Mouse (Mus musculus) lung, adult 2 months (tissue): Measurements from ENCODE around the gene Rpl31.
A peak's percentile ranks its signal among the peaks of the same experiment; 100 is the strongest.

Source experiments
- CTCF ChIP-seq: fragments of 200-500 bp; IDR thresholded peaks from 2 replicates; pipeline ENCODE4 v1.5.1; 2011; ENCODE audit warnings: mild to moderate bottlenecking, low read length, control low read depth; ENCODE audit not compliant: insufficient read depth
- POLR2A ChIP-seq: fragments of 200-500 bp; IDR thresholded peaks from 2 replicates; pipeline ENCODE4 v1.6.1; 2011; ENCODE audit warnings: low read depth, mild to moderate bottlenecking, control low read depth, low read length, borderline replicate concordance; ENCODE audit errors: extremely low read depth

- 0 out of 2 replicates have a peak, but pooled peaks have one; percentile 3 for TF ChIP-seq POLR2A
- no peak for TF ChIP-seq CTCF
These were observed 50.2 kb downstream of the Rpl31 start for GRCm38 (mm10) chr1:39417817-39418216.
